Mouse (Mus musculus) cortical plate, adult 2 months (tissue): ENCODE data around the gene Magi3.

ENCODE experiments used
- CTCF ChIP-seq: fragments of 200-500 bp; IDR thresholded peaks from 2 replicates; pipeline ENCODE4 v1.5.1; 2011; ENCODE audit warnings: mild to moderate bottlenecking, control low read depth, low read length; ENCODE audit not compliant: insufficient read depth; ENCODE audit errors: extremely low read depth
- POLR2A ChIP-seq: fragments of 200-500 bp; IDR thresholded peaks from 2 replicates; pipeline ENCODE4 v1.6.1; 2011; ENCODE audit warnings: mild to moderate bottlenecking, low read length, control low read depth; ENCODE audit not compliant: insufficient read depth; ENCODE audit errors: extremely low read depth

DNA sequence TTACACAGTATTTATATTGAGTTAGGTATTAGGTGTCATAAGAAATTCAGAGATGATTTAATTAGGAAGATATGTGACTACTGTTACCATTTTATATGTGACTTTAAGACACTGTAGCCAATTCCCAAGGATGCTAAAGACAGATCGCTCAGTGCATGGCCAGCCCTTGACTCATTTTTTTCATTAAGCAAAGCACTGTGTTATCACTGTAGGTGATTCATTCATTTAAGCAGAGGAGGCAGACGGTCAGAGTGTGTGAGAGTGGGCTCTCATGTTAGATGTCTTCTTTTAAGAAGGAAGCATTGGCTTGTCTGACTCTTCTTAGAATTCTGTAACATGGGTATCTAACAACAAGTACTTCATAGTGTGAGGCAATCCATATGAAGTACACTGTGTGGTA lies 19.6 kb upstream of the Magi3 start:
- TF ChIP-seq POLR2A = no peak
- TF ChIP-seq CTCF = no peak
